Mouse (Mus musculus) kidney, adult 2 months (tissue): ENCODE measurements around the gene Tinf2. TPM values are rescaled to one million over a fixed set of nuclear protein-coding genes. Genes with fewer than 3 reads are reported as not detected.
A peak's percentile ranks its signal among the peaks of the same experiment; 100 is the strongest.

Source experiments
- DNase-seq: peaks from one replicate; pipeline ENCODE4 v3.0.0; 2021
- H3K27ac ChIP-seq: fragments of 200-500 bp; 2 replicates; pipeline ENCODE4 v1.5.1; 2012; ENCODE audit warnings: low read depth, low read length, control low read depth, inconsistent platforms; ENCODE audit not compliant: insufficient read depth
- H3K27me3 ChIP-seq: fragments of 200-500 bp; replicated peaks from 2 replicates; pipeline ENCODE4 v1.6.1; 2012; ENCODE audit warnings: mild to moderate bottlenecking, moderate library complexity, low read length, inconsistent platforms; ENCODE audit not compliant: control insufficient read depth, insufficient read depth
- H3K36me3 ChIP-seq: fragments of 200-500 bp; 2 replicates; pipeline ENCODE4 v1.6.1; 2012; ENCODE audit warnings: mild to moderate bottlenecking, moderate library complexity, low read length, inconsistent platforms; ENCODE audit not compliant: control insufficient read depth, insufficient read depth
- H3K4me1 ChIP-seq: fragments of 200-500 bp; 2 replicates; pipeline ENCODE4 v1.6.1; 2011; ENCODE audit warnings: low read length; ENCODE audit not compliant: control insufficient read depth, insufficient read depth
- H3K4me3 ChIP-seq: fragments of 200-500 bp; 2 replicates; pipeline ENCODE4 v1.5.1; 2011; ENCODE audit warnings: mild to moderate bottlenecking, low read depth, low read length, control low read depth; ENCODE audit not compliant: insufficient read depth
- CTCF ChIP-seq: fragments of 200-500 bp; conservative IDR thresholded peaks from 2 replicates; pipeline ENCODE4 v1.5.1; 2011; ENCODE audit warnings: low read depth, mild to moderate bottlenecking, control low read depth, low read length, moderate library complexity, mixed read lengths; ENCODE audit not compliant: insufficient read depth, insufficient read length
- POLR2A ChIP-seq: fragments of 200-500 bp; IDR thresholded peaks from one replicate; pipeline ENCODE4 v1.6.1; 2011; ENCODE audit warnings: low read depth, low read length, control low read depth
- WGBS: fragments of 180-500 bp; shearing (Covaris S2); methylation state at CpG from one replicate; pipeline ENCODE4 v1.1.7; 2018; 5-methylcytosine and 5-hydroxymethylcytosine counted together
- polyA plus RNA-seq: library from polyadenylated mRNA; depleted of rRNA; stranded (reverse); fragments of >200 nt; gene quantifications from 2 replicates; pipeline ENCODE4 v1.2.3, GENCODE M21; 2012

Tinf2 gene
- polyA plus RNA-seq, 1 experiment = 10.2 TPM

DNA sequence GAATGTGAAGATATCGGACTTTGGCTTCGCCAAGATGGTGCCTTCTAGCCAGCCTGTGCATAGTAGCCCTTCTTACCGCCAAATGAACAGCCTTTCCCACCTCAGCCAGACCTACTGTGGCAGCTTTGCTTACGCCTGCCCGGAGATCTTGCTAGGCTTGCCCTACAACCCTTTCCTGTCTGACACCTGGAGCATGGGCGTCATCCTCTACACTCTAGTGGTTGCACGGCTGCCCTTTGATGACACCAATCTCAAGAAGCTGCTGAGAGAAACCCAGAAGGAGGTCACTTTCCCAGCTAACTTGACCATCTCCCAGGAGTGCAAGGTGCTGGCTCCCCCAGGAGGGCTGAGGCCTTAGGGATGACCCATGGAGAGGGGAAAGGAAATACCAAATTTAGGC lies 30.1 kb downstream of the Tinf2 start:
- no peak for DNase-seq
- H3K27ac ChIP-seq = no peak overlapping the region
- no peak overlapping the region for H3K4me3 ChIP-seq
- H3K4me1 ChIP-seq = no peaks in the 10 kb centered on the region
- H3K27me3 ChIP-seq = no peaks in the 10 kb centered on the region
- 91% methylated on average over 7 of the region's 7 CpGs for WGBS
- no peaks in the 10 kb centered on the region for H3K36me3 ChIP-seq
- TF ChIP-seq CTCF (no peak), POLR2A (no peak)

DNA sequence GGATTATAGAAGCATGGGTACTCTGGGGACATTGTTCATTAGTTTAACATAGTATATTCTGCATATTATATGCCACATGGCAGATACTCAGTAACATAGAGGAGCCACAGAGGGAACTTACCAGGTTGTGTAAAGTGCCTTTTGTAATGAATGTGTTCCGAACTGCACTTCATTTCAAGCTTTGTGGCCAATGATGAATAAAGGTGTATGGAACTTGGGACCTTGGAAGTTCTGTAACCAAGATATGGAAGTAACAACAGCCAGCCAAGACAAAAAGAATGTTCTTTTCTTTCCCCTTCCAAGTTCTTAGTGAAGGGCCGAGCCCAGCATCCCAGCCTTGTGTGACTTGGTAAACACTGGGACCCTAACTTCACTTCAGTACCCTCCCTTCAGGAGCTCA lies 31.7 kb downstream of the Tinf2 start, which contains the start of gene Tssk4:
TSS of gene Tssk4 (plus strand) at position 301 of the 400 bp plus-strand sequence.
- TF ChIP-seq CTCF (no peak), POLR2A (no peak)
- Histone ChIP-seq H3K36me3 (no peaks in the 10 kb centered on the region), H3K4me1 (0 out of 2 replicates have a peak, but pooled peaks cover 3% of the 10 kb centered on the region), H3K27ac (no peak within 1 kb of the TSS), H3K4me3 (no peak within 1 kb of the TSS), H3K27me3 (no peaks in the 10 kb centered on the region)
- WGBS = 92% methylated on average over 2 of the region's 2 CpGs
- DNase-seq = no peak

DNA sequence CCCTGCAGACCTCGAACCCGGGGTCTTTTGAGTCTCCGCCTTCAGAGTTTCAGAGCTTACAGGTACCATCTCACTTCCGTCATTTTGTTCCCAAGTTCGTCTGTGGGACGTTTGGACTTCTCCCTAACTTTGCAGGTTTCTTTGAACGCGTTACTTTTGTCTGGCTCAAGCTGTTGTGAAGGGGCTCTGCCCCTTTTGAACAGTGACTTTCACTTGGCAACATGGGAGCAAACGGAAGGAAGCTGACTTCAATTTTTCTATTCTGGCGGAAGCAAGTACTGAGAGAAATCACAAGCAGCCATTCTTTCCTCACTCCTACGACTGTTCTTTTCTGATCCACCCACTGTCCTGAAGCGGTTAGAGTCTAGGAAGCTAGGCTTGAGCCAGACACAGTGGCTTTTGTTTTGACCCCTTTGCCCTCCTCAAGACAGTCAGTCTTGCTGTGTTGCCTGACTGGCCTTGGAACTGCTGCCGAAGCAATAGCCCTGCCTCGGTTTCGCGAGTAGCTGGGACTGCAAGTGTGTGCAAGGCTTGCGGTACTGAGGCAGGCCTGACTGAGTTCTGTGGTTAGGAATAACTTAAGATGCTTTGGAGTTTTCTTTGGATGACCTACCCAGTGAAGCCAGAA lies 37.2 kb downstream of the Tinf2 start:
- peak overlapping the region; percentile 33 for H3K4me3 ChIP-seq
- DNase-seq = peak; percentile 36
- peak overlapping the region; percentile 26 for H3K27ac ChIP-seq
- H3K36me3 ChIP-seq = no peaks in the 10 kb centered on the region
- WGBS = 3% methylated on average over 17 of the region's 17 CpGs
- no peaks in the 10 kb centered on the region for H3K27me3 ChIP-seq
- peaks cover 18% of the 10 kb centered on the region for H3K4me1 ChIP-seq
- TF ChIP-seq POLR2A = no peak
- no peak for TF ChIP-seq CTCF

DNA sequence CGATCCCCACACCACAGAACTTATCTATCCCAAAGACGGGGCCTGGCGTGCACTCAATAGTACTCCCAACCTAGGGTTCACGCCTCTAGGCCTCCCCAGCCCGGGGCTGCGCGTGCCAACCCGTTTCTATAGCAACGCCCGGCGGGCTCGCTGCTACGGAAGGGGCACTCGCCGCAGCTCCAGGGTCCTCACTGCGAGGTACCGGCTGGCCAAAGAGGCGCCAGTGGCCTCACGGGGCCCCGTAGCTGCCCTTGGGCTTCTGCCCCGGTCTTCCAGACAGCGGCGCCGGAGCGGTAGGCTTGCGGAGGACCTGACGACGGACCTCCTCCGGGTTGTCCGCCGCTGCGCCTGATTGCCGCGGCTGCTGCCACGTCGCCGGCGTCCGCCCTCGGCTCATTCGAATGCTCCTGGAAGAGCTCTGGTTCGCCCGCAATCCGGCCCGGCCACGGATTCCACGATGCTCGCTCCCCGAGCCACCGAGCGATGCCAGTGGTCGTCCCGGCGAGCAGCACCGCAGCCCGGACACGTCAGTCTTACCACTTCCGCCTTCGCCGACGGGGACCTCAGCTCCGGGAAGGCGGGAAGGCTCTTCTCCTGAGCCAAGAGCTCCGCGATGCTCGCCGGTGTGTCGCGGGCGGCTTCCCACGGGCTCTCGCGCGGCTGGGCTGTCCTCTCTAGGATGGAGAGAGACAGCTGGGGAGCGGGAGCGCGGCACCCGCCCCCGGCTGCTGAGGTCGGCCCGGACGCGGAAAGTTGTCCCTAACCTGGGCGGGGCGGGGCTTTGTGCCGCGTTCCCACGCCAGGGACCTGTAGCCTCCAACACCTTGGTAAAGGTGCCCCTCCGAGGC lies 38.3 kb downstream of the Tinf2 start, which contains the start of gene Tm9sf1:
TSS of gene Tm9sf1 (minus strand) at position 747 of the 848 bp plus-strand sequence.
- no peak for TF ChIP-seq CTCF
- peak; percentile 41 for TF ChIP-seq POLR2A
- H3K36me3 ChIP-seq = no peaks in the 10 kb centered on the region
- DNase-seq = peak; percentile 91
- peak within 1 kb of the TSS; percentile 99 for H3K27ac ChIP-seq
- peaks cover 18% of the 10 kb centered on the region for H3K4me1 ChIP-seq
- no peaks in the 10 kb centered on the region for H3K27me3 ChIP-seq
- under 1% methylated on average over 89 of the region's 89 CpGs for WGBS
- H3K4me3 ChIP-seq = peak within 1 kb of the TSS; percentile 98

DNA sequence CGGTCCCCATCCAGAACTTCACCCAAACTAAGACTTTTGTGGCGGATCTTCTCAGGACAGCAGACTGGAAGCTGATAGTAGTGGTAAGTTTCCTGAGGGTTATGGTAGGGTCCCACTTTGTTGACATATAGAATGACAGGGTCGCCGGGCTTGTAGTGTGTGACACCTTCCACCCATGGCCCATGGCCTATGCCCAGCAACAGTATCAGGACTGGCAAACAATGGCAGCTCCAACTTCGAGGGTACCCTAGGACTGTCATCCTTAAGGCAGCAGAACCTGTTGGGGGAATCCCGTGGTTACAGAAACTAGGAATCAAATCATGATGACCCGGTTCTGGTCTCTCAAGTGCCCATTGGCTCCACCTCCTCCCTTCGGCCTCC lies 39.0 kb downstream of the Tinf2 start:
- no peak for TF ChIP-seq POLR2A
- no peak for TF ChIP-seq CTCF
- no peak for DNase-seq
- Histone ChIP-seq H3K4me1 (peaks cover 18% of the 10 kb centered on the region), H3K4me3 (peak overlapping the region; percentile 98), H3K27me3 (no peaks in the 10 kb centered on the region), H3K36me3 (no peaks in the 10 kb centered on the region), H3K27ac (peak overlapping the region; percentile 99)
- WGBS = 11% methylated on average over 8 of the region's 8 CpGs

DNA sequence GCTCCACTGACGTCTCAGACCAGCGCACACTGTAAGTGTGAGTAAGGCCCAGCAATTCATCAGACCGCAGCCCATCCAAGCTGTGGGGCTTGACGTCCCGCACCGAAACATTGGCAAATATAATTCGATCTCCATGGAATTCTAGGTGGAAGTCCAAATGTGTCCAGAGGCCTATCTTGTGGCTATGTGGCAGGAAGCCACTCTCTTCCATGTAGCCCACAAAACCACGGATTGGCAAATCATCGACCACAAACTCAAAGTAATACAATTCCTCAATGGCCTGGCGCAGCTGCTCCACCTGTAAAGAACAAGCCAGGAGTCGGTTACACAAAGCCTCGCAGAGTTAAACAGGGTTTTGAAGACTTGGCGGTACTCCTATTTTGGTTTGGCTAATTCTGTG lies 40.3 kb downstream of the Tinf2 start:
- no peaks in the 10 kb centered on the region for H3K27me3 ChIP-seq
- H3K27ac ChIP-seq = no peak overlapping the region
- DNase-seq = no peak
- TF ChIP-seq CTCF = no peak
- TF ChIP-seq POLR2A = no peak
- 91% methylated on average over 13 of the region's 13 CpGs for WGBS
- peaks cover 18% of the 10 kb centered on the region for H3K4me1 ChIP-seq
- no peaks in the 10 kb centered on the region for H3K36me3 ChIP-seq
- H3K4me3 ChIP-seq = no peak overlapping the region

DNA sequence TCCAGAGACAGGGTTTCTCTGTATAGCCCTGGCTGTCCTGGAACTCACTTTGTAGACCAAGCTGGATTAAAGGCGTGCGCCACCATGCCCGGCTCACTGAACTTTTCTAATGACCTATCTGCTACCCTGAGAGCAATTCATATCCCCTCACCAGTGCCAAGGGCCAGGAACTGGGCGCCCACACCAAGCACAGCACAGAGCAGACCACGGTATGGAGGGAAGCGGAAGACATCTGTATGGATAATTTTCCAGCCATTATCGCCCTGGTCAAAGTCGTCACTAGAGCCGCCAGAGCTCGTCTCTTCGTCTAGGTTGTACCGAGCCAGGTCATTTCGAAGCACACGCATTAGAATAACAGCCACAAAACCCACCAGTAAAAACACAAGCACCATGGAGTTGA lies 40.8 kb downstream of the Tinf2 start:
- DNase-seq = no peak
- Histone ChIP-seq H3K4me3 (no peak overlapping the region), H3K4me1 (peaks cover 18% of the 10 kb centered on the region), H3K27ac (no peak overlapping the region), H3K36me3 (no peaks in the 10 kb centered on the region), H3K27me3 (no peaks in the 10 kb centered on the region)
- no peak for TF ChIP-seq CTCF
- TF ChIP-seq POLR2A = no peak
- WGBS = 94% methylated on average over 14 of the region's 14 CpGs
